Mouse (Mus musculus): Measurements from ENCODE around the gene Trim46.
A peak's percentile ranks its signal among the peaks of the same experiment; 100 is the strongest.

Gene Trim46

DNA sequence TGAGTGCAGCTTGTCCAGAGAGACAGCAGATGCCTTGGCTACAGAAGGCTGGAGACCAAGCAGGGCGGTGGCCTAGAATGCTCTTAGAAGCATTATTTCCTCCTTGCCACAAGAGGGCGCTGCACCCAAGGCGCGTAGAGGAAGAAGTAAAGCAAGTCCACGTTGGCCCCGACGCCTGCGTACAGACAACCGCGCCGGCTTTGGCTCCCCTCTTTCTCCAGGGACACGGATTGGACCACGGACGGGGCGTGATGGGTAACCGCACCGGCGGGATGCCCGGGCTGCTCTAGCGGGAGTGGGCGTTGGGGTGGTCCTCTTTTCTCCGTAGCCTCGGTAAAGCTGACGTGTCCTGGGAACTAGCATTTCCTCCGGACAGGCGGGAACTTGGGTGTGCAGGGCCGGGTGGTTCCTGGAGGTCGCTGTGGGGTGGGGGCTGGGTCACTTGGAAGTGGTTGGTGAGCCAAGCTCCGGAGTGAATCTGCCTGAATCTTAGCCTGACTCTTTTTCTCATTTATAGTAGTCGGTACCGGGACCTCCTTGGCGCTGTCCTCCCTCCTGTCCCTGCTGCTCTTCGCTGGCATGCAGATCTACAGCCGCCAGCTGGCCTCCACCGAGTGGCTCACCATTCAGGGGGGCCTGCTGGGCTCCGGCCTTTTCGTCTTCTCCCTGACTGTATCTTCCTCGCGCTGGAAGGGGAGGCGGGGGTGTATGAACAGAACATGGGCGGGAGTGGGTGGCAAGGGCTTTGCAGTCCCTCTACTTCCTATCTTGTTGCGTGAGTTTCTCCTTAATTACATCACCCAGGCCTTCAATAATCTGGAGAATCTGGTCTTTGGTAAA lies at the start of gene Trim46:
Gene Trim46, minus strand, starts transcription at position 49 of the 840 bp plus-strand sequence.
- DNase-seq, result peak; percentile 90

DNA sequence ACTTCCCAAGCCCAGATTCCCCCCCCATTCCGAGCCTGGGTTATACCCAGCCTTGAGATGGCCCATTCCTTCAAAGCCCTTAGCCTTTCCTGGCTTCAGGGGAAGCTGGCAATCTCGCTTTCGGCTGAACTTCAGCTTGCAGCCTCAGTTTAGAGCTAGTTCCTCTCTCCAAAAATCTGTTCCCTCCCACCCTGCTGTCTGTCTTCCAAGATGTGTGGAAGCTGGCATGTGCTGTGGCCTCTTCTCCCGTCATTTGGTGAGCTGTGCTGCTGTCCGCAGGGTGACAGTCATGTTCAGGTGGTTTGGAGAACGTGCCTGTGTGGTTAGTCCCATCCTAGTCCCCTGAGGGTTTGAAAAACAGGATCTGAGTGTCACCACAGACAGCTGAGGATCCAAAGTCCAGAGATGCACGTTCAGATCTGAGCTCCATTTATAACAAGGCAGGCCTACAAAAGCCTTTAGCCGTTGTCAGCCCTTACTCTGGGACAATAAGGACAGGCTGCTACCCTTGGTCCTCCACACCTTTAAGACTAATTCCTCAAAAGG lies 49.6 kb upstream of the Trim46 start:
- no peak for DNase-seq

DNA sequence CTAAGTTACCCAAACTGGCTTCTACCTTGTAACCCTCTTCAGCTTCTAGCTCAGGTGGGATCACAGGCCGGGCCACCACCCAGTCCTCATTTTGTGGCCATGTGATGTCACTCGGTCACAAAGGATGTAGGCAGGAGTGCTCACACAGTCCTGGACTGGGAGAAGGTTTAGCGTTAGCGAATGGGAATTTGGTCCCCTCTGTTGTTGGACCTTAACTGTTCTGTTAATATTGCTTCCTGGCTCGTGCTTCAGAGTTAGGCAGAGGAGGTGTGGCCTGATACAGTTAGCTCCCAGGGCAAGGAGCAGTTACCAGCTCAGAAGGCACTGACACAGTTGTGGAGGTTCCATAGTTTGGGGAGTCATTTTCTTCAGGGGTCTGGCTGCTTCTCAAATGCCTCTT lies 48.1 kb upstream of the Trim46 start:
- DNase-seq, result no peak

DNA sequence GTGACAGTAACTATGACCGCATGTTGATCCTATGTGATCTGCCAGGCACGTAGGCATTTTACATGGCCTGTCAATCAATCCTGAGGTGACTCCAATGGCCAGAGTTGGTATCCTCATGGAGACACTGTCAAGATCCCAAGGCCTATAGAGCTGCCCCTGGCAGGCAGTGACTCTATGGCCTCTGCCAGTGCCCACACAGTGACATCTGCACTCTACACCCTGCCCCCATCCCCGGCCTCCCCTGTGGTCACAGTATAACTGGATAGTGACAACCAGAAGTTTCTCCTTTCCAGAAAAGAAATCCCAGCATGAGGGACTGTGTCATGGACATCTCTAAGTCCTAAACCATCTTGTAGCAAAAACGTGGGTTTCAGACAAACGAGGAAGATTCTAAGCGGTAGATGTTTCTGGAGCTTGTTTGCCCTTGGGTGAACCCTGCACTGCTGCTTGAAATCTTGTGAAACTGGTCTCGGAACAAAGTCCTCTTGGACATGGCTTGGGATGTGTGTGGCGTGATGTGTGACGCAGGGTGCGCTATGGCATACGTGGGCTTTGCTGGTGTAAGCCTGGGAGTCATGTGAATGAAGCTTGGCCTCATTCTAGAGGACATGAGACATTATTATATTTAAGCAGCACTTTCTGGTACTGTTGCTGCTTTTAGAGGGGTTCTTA lies 47.3 kb upstream of the Trim46 start:
- no peak for DNase-seq

DNA sequence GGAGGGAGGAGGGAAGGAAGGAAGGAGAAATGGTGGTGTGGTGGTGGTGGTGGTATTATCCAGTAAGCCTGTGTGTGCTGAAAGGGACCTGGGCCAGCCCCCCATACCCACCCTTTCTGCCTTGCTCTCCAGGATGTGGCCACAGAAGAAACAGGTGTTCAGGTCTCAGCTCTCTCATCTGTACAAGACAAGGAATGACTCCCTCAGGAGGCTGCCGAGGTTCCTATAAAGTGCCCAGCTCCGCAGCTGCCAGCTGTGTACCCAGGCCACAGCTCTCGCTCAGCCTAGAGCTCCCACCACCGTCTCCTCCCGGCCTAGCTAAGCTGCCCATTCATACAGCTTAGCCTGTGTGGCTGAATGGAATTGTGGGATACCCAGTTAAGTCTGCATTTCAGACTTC lies 46.2 kb upstream of the Trim46 start:
- no peak for DNase-seq

DNA sequence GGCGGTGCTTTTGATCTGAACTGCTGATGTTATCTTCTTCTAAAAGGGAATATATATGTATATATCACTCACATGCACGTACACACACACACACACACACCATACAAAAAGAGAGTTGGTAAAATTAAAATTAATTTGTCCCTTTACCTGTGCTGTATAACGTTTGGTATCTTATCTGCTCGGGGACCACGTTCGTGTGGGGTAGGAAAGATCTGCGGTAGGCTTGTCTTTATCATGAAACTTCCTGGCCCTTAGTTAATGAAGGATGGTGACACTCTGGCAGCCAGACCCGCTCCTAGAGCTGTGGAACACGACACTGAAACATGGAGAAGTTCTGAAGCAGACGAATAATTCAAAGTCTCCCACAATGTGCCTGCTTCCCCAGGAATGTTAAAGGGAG lies 45.8 kb upstream of the Trim46 start:
- no peak for DNase-seq

DNA sequence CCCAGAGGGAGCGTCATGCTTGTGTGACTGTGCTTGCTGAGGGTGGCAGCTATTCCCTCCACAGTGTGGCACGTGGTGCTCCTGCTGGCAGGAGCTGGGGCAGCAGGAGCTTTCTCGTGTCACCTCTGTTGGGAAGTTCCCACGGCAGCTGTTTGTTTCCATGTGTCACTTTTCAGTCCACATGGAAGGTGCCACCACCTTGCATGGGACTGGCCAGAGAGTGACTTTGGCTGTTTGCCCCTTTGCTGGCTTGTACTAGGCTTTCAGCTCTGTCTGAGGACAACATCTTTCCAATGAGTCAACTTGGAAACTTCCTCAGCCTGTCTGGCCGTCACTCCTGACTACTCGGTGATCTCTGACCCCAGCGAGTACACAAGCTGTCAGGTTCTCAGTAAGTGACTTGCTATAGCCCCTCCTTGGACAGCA lies 42.4 kb upstream of the Trim46 start:
- DNase-seq, result no peak

DNA sequence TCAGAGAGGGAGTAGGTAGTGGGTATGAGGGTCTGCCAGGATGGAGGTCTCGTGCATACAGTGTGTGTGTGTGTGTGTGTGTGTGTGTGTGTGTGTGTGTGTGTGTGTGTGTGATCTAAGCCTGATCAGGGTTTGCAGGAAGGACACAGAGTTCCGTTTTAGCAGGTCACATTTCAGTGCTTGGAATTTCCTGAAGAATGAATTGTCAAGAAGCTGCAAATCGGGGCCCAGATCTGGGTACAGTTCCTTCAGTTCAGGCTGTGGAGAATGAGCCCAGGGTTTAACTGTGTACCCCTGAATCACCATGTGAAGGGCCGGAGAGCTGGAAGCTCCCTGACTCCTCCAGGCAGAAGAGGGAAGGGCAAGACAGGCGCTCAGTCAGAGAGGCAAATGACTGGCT lies 41.2 kb upstream of the Trim46 start:
- DNase-seq, result no peak

DNA sequence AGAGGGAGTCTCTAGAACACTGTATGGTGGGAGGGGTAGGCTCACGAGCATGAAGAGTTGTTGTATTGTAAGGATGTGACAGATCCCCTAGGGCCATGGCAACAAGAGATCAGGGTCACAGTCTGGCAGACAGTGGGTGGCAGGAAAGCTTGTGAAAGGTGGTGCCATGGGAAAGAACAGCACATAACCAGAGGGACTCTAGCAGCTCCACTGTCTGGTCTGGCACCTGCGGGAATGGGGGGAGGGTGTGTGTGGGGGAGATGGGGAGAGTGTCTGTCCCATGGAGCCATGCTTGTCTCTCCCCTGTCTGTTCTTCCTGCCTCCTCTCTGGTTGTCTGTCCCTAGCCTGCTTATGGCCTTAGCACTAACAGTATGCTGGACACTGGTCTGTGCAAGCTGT lies 39.4 kb upstream of the Trim46 start:
- no peak for DNase-seq

DNA sequence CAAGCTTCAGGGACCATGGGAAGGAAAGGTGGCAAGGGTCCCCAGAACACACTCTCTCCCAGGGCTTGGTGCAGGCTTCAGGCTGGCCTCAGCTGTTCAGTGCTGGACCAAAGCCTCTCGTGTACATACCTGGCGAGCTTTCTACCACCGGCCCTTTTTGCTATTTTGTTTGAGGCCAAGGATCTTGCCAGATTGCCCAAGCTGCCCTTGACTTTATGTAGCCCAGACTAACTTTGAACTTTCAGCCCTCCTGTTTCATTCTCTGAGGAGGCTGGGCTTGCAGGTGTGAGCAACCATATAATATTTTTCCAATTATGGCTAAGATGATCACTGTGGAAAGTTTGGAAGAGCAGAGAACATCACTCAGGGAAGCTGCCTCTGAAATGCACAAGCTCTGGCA lies 38.2 kb upstream of the Trim46 start:
- no peak for DNase-seq

DNA sequence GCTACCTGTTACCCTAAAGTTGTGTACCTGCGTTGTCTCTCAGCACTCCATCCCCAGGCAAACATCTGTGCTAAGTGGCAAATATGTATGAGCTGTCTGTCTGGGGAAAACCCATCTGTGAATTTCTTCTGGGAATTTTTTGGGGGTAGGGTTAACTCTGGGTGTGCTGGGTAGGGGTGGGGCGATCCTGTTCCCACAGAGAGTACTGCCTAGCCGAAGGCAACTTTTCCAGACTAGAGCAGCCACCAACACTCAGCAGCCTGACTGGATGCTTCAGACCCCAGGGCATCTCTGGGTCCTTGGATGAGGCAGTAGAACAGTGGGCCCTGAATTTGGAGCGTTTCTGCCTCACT lies 36.2 kb upstream of the Trim46 start:
- no peak for DNase-seq

DNA sequence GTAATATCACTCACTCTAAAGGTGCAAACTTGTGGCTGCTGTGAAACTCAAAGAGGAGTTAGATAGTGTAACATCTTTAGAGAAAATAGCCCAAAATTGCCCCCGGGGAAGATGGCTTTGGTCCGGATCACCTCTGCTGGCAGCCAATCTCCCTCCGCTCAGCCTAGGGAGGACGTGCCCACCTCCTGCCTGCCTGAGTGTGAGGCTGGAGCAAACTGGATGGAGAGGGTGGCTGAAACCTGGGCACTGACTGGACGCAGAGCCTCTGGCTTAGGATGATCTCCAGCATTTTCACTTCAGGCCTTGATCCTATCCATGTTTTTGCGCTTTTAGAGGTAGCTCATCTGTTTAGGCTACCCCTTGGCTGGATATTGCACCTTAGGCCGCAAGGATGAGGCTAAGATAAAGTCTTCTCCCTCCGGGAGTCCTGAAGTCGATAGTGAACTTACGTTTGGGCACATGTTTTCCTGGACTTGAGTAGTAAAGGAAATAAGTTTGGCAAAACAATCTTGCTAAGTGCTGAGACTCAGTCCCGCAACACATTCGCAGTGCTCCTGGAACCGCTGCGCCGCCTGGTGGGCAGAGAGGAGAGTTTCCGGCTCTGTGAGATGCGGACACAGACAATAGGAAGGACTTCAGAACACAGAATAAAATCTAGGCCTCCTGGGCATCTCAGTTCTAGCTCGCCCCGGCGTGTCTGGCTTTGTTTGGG lies 35.6 kb upstream of the Trim46 start:
- peak; percentile 81 for DNase-seq

DNA sequence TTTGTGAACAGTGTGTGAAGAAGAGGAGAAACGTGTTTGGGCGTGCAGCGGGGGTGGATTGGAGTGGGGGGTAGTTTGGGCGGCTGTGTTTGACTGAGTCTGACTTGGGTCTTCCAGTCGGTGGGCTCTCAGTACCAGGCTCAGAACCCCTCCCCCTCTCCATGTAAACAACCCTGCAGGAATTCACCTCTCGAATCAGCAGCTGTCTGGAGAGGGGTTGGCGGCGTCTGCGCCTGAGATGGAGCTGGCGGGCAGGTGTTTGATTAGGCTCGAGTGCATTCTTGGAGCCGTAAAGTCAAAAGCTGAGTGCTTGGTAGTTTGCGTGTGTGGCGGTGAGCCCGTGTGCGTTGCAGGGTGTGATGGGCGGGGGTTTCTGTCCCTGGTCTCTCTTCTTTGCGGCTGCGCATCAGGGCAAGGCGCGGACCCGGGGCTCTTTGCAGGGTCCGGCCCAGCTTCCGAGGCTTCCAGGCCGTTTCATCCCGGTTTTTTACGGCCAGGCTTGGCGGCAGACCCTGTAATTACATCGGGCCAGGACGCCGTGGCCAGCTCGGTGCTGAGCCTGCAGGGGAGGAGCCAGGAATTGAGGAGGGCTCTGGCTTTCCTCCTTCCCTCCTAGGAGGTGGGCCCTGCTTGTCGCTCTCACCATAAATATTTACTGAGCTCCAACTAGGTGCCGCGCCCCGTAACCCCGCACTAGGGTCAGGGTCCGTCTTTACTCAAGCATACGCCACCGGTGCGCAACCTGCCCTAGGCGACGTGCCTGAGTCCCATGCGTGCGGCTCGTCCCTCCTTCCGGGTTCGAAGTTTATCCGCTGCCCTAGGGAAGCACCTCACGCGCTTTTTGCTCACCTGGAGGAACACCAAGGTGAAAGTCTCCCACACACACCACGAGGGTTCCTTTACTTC lies 34.8 kb upstream of the Trim46 start, which contains the start of gene Efna1:
Gene Efna1, minus strand, starts transcription at position 537 of the 906 bp plus-strand sequence.
- peak; percentile 44 for DNase-seq

DNA sequence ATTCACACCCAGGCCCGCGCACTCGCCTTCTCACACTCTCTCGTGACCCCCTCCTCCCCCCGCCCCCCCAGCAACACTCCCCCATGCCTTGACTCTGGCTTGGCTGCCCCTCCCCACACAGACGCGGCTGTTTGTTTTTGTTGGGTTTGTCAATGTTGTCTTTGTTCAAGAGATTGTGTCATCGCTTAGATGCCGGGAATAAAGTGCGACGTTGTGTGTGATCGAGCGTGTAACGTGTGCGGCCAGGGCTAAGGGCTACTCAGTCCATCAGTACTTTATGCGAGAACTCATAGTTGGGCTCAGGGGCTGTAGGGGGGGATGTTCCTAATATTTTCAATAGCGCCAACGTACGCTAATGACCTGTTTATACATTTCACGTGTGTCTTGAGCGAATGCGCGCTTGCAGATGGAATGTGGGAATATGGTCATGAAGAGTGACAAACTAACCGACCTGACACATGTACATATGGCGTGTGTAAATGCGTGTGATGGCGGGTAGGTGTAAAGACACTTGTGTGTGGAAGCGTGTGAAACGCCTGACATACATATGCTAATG lies 34.0 kb upstream of the Trim46 start:
- no peak for DNase-seq

DNA sequence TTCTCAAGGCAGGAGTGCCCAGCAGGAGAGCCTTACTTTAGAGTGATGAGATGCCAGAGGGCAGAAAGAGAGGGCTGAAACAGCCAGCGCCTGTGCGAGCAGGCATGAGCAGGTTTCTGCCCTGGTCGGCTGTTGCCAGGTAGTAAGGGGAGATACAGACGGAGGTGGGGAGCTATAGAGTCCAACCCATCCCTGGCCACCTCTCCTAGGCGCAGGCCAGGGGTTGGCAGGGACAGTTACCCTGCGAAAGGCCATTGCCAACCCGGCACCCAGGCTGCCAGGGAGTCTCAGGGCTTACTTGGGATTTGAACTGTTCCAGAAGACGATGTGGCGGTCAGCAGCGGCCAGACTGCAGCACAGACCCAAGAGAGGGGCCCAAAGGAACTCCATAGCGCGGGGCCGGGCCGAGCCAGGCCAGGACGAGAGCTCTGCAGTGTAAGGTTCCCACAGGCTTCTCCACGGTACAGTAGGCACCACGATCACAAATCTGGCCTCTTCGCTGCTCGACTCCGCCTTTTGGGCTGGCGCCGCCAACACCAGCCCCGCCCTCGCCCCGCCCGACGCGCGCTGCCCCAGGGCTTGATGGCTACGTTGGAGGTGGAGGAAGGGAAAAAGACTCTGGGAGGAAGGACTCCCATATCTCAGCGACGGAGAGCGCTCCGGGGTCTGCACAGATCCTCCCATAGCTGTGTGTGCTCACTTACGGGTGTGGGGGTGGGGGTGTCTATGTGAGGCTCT lies 33.2 kb upstream of the Trim46 start:
- peak; percentile 82 for DNase-seq

DNA sequence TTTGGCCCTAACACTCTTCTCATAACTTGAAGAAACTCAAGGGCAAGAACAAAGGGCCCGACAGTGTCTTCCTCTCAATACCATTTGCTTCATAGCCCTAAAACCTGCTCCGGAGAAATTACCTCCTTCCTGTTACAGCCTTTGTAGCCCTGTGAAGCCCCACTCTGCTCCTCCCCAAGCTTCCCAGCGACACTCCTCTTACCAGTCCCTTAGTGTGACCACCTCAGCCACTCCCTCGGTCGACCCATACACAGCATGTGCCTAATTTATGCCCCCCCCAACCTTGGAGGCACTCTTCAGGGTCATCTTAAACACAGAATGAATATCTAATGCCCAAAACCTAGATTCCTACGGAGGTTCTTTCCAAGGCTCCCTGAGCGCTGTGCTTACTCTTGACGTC lies 32.5 kb upstream of the Trim46 start:
- DNase-seq, result no peak

DNA sequence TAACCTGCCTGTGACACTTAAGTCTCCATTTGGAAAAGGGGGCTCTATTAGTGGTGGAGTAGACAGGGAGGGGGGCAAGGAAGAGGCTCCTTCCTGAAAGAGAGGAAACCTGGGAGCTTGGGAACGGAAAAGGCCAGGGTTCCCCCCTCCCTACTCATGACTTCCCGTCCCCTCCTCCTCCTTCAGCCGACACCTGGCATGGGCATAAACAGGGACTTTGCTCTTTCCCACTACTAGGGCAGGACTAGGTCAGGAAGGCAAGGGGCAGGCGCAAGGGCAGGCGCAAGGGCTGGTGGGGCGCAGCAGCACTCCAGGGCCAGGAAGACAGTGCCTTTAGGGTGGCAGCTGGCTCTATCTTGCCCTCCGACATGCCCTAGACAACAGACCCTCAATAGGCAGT lies 32.0 kb upstream of the Trim46 start:
- no peak for DNase-seq

DNA sequence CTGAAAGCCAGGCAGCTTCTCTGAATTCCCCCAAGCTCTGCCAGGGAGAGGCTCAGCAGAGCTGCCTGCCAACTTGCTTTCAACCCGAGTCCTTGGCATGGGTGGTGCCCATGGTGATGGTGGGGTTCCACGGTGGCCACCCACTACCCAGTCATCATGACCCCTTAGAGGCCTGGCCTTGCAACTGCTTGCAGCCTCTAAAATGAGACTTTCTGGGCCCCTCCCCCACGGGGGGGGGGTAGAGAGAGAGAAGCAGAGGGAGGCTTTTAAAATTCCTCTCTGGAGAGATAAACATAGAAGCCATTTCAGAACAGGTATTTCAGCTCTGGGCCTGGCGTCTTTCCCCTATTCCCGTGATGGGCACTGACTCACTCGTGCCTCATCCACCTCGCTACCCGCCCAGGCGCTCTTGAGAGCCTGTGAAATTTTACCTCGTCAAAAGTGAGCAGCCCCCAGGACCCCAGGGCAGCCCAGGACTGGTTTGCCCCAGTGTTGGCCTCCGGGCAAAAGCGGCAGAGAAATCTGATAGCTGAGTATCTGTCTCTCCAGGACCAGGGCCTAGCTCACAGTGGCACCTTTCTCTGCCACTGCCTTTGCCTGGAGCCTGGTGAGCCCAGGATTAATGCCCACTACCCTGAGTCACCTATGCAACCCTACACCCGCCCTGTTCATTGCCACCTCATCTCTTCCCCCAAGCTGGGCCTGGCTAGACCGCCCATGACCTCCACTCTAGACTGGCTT lies 31.3 kb upstream of the Trim46 start:
- DNase-seq, result peak; percentile 69

DNA sequence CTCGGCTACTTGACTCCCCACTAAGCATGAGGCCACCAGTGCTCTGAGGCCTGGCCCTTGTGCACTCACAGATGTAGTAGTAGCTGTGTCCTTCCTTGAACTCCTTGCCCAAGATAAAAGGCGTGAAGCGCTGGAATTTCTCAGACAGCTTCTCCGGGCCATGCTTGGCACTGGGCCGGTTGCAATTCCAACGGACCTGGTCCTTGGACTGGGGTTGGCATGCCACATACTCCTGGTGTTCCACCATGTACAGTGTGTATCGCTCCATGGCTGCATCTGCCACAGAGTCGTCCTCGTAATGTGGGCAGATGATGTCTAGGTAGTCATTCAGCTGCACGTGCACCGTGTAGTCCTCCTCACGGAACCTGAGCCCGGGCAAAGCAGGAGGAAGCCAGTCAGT lies 30.0 kb upstream of the Trim46 start:
- no peak for DNase-seq

DNA sequence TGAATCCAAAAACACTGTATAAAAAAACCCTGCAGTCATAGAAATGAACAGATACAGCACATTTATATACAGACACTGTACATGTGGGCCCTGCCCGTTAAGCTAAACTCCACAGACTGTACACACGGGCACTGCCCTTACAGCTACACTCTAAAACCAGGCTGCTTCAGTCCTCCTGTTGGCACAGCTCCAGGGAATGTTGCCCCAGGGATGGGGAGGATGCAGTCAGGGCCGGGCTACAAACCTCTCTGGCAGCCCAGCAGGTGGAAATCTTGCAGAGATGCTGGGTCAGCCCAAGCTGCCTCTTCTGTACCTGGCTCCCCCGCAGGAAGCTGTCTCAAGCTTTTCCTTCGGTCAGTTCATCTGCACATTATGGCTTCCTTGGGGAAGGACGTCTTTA lies 25.7 kb upstream of the Trim46 start:
- DNase-seq, result no peak

DNA sequence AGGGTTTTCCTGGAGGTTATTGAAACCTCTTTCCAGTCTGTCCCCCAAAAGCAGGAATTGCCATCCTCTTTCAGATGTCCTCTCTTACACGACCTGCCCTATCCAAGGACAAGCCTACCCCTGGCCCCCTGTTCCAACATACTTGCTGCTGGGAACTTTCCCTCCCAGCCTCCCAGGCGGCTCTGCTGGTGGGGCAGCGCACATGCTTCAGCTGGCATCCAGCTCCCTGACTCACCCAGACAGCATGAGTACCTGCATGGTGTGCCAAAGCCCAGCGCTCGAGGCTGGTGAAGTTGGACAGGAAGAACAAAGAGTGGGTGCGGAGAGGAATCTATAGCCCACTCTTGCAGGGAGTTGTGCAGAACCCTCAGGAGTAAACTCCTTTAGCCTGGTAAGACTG lies 24.8 kb upstream of the Trim46 start:
- DNase-seq, result peak; percentile 83
